Mouse (Mus musculus) heart, adult 2 months (tissue): ENCODE results near the gene Pitpnc1. TPM values are rescaled to one million over a fixed set of nuclear protein-coding genes. Genes with fewer than 3 reads are reported as not detected.
A peak's percentile ranks its signal among the peaks of the same experiment; 100 is the strongest.

ENCODE experiments used
- DNase-seq, 2 experiments: peaks; one replicate each; pipeline ENCODE4 v3.0.0; 2021
- H3K27ac ChIP-seq: fragments of 200-600 bp; 2 replicates; pipeline ENCODE4 v1.8.1; 2022
- H3K27me3 ChIP-seq: fragments of 200-500 bp; 2 replicates; pipeline ENCODE4 v1.6.1; 2012; ENCODE audit warnings: mild to moderate bottlenecking, low read length, inconsistent platforms, mixed read lengths; ENCODE audit not compliant: control insufficient read depth, insufficient read depth
- H3K36me3 ChIP-seq: fragments of 200-500 bp; 2 replicates; pipeline ENCODE4 v1.6.1; 2012; ENCODE audit warnings: low read length, inconsistent platforms; ENCODE audit not compliant: control insufficient read depth, insufficient read depth
- H3K4me1 ChIP-seq: fragments of 200-500 bp; 2 replicates; pipeline ENCODE4 v1.6.1; 2011; ENCODE audit warnings: low read length; ENCODE audit not compliant: control insufficient read depth, insufficient read depth
- H3K4me3 ChIP-seq: fragments of 200-600 bp; 2 replicates; pipeline ENCODE4 v1.8.1; 2022
- H3K79me2 ChIP-seq: fragments of 200-500 bp; replicated peaks from 2 replicates; pipeline ENCODE4 v1.6.1; 2012; ENCODE audit warnings: mild to moderate bottlenecking, inconsistent platforms, low read length, moderate library complexity, mixed read lengths; ENCODE audit not compliant: control insufficient read depth, insufficient read depth
- H3K9ac ChIP-seq: fragments of 200-500 bp; 2 replicates; pipeline ENCODE4 v1.6.1; 2012; ENCODE audit warnings: low read depth, mild to moderate bottlenecking, control low read depth, inconsistent platforms, low read length, mixed read lengths
- CTCF ChIP-seq: fragments of 200-600 bp; IDR thresholded peaks from 2 replicates; pipeline ENCODE4 v1.8.1; 2022; ENCODE audit warnings: antibody characterized with exemption, mild to moderate bottlenecking, moderate library complexity
- EP300 ChIP-seq: fragments of 200-500 bp; IDR thresholded peaks from 2 replicates; pipeline ENCODE4 v1.6.1; 2011; ENCODE audit warnings: low read depth, low read length, control low read depth; ENCODE audit not compliant: insufficient read depth
- POLR2A ChIP-seq: fragments of 200-500 bp; IDR thresholded peaks from 2 replicates; pipeline ENCODE4 v1.6.1; 2011; ENCODE audit warnings: mild to moderate bottlenecking, low read depth, low read length, control low read depth; ENCODE audit not compliant: insufficient read depth
- WGBS: fragments of 180-500 bp; shearing (Covaris S2); methylation state at CpG from one replicate; pipeline ENCODE4 v1.1.7; 2018; 5-methylcytosine and 5-hydroxymethylcytosine counted together
- intact Hi-C: fragments of 180-260 bp; cut with DNase I; formaldehyde crosslinking; loops from one replicate; pipeline ENCODE4 v1.15.1; 2025
- polyA plus RNA-seq: library from polyadenylated mRNA; depleted of rRNA; stranded (reverse); fragments of >200 nt; gene quantifications from 2 replicates; pipeline ENCODE4 v1.2.3, GENCODE M21; 2012
- total RNA-seq, 2 experiments: library from RNA; stranded (reverse); gene quantifications; 2 replicates each; pipeline ENCODE4 v1.2.3; 2021

Gene Pitpnc1
- total and polyA plus RNA-seq, 3 experiments = 22.7 to 68.1 (median 66.4) TPM

DNA sequence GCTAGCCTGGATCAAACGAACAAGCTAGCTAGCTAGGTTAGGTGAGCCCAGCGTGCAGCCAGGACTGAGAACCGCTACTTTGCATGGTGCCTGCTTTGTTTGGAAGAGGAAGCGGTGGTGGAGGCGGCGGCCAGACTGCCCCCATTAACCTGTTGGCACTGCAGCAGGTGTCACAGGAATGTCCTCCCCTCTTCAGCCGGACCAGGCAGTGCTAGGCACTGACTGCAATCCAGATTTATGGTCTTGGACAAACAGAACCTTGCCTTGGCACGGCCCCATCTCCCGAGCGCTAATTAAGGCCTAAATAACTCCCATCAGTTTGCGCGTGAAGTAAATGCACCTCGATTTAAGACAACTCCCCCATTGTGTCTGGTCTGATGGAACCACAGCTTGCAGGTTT lies 178.5 kb downstream of the Pitpnc1 start:
- Histone ChIP-seq H3K4me3 (no peak overlapping the region), H3K27me3 (no peaks in the 10 kb centered on the region), H3K36me3 (no peaks in the 10 kb centered on the region), H3K9ac (no peak overlapping the region), H3K4me1 (peaks cover 1% of the 10 kb centered on the region), H3K79me2 (no peaks in the 10 kb centered on the region), H3K27ac (no peak overlapping the region)
- intact Hi-C loops = no loop called here
- no peak for DNase-seq
- no peak for TF ChIP-seq CTCF
- WGBS = 80% methylated on average over 13 of the region's 13 CpGs

GRCm38 (mm10) chr11:107288186-107288563 lies 182.3 kb downstream of the Pitpnc1 start:
- H3K4me3 ChIP-seq = no peak overlapping the region
- intact Hi-C loops = no loop called here
- H3K27me3 ChIP-seq = no peaks in the 10 kb centered on the region
- 82% methylated on average over 2 of the region's 2 CpGs for whole genome bisulfite sequencing
- TF ChIP-seq POLR2A (no peak), EP300 (no peak), CTCF (no peak)
- H3K4me1 ChIP-seq = peaks cover 1% of the 10 kb centered on the region
- no peak overlapping the region for H3K9ac ChIP-seq
- H3K27ac ChIP-seq = no peak overlapping the region
- H3K79me2 ChIP-seq = peaks cover 2% of the 10 kb centered on the region; the same call in 1 of the 2 replicates
- no peaks in the 10 kb centered on the region for H3K36me3 ChIP-seq
- no peak for DNase-seq

GRCm38 (mm10) chr11:107287215-107288185 lies 183.0 kb downstream of the Pitpnc1 start:
- Histone ChIP-seq H3K36me3 (no peaks in the 10 kb centered on the region), H3K4me1 (peaks cover 1% of the 10 kb centered on the region), H3K4me3 (no peak overlapping the region), H3K9ac (no peak overlapping the region), H3K27me3 (no peaks in the 10 kb centered on the region), H3K27ac (peak overlapping the region; percentile 47), H3K79me2 (peaks cover 2% of the 10 kb centered on the region)
- intact Hi-C loops = no loop called here
- 75% methylated on average over 11 of the region's 11 CpGs for WGBS
- no peak for DNase-seq
- TF ChIP-seq CTCF (peak; percentile 41), POLR2A (no peak)

GRCm38 (mm10) chr11:107285731-107286130 lies 184.8 kb downstream of the Pitpnc1 start:
- intact Hi-C loops = no loop called here
- TF ChIP-seq EP300 (no peak), CTCF (no peak), POLR2A (no peak)
- H3K9ac ChIP-seq = no peak overlapping the region
- no peak for DNase-seq
- no peaks in the 10 kb centered on the region for H3K36me3 ChIP-seq
- H3K4me1 ChIP-seq = peaks cover 1% of the 10 kb centered on the region
- no peaks in the 10 kb centered on the region for H3K27me3 ChIP-seq
- no peak overlapping the region for H3K27ac ChIP-seq
- 64% methylated on average over 7 of the region's 7 CpGs for WGBS
- no peak overlapping the region for H3K4me3 ChIP-seq
- peaks cover 2% of the 10 kb centered on the region for H3K79me2 ChIP-seq

DNA sequence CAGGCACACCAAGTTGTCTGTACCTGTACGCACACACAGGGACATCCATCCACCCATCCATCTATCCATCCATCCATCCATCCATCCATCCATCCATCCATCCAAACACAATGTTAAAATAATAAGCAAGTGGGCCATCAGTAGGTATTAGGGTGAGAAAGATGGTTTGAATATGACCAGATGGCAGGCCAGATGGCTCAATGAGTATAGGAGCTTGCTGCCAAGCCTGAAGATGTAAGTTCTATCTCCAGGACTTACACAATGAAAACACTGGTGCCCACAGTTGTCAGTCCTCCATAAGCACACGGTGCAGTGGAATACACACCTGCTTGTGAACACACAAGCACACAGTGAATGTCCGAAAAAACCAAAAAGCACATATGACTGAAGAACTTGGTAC lies 186.9 kb downstream of the Pitpnc1 start:
- Histone ChIP-seq H3K79me2 (peaks cover 2% of the 10 kb centered on the region), H3K4me3 (no peak overlapping the region), H3K27ac (no peak overlapping the region), H3K9ac (no peak overlapping the region), H3K36me3 (no peaks in the 10 kb centered on the region), H3K27me3 (no peaks in the 10 kb centered on the region), H3K4me1 (peaks cover 1% of the 10 kb centered on the region)
- intact Hi-C loops = no loop called here
- 96% methylated on average over 3 of the region's 3 CpGs for WGBS
- DNase-seq = no peak
- no peak for TF ChIP-seq EP300
- no peak for TF ChIP-seq POLR2A
- no peak for TF ChIP-seq CTCF

DNA sequence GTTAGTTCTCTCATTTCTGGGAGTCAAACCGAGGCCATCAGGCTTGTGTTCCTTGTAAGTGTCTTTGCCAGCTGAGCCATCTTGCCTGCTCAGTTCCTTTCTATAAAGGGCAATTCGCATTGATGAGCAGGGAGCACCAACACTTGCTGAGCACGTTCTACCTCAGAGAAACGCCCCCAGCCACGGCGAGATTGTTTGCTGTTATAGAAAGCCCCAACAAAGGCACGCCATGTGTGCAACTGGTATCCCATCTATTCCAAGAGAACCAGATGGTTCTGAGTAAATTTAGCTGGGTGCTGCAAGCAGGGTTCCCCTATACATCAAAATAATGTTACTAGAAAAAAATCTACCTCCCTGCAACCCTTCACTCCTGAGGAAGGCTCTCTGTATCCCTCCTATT lies 188.0 kb downstream of the Pitpnc1 start:
- no peaks in the 10 kb centered on the region for H3K27me3 ChIP-seq
- peaks cover 6% of the 10 kb centered on the region for H3K4me1 ChIP-seq
- H3K4me3 ChIP-seq = no peak overlapping the region
- no peak overlapping the region for H3K27ac ChIP-seq
- 91% methylated on average over 7 of the region's 7 CpGs for WGBS
- peaks cover 2% of the 10 kb centered on the region for H3K79me2 ChIP-seq
- DNase-seq = no peak
- TF ChIP-seq EP300 = no peak
- no peak for TF ChIP-seq CTCF
- TF ChIP-seq POLR2A = no peak
- H3K9ac ChIP-seq = no peak overlapping the region
- peaks cover under 1% of the 10 kb centered on the region; the same call in 1 of the 2 replicates for H3K36me3 ChIP-seq
- intact Hi-C loops = no loop called here
